Mouse (Mus musculus): ENCODE measurements around the gene Invs.
"Not testable (repeated sequence)": the region's sequence is repeated elsewhere in the genome, so short reads cannot be mapped to it uniquely, and the experiment has no call there.

Invs gene

GRCm38 (mm10) chr4:48332453-48333051, 53.0 kb downstream of the Invs start:
- no peak for DNase-seq

- DNase-seq, result no peak
These were observed 55.6 kb downstream of the Invs start for GRCm38 (mm10) chr4:48334927-48335763.

- no peak for DNase-seq
These were observed 63.1 kb downstream of the Invs start for GRCm38 (mm10) chr4:48342705-48343104.

GRCm38 (mm10) chr4:48362367-48362766, 82.8 kb downstream of the Invs start:
- DNase-seq, result no peak

DNA sequence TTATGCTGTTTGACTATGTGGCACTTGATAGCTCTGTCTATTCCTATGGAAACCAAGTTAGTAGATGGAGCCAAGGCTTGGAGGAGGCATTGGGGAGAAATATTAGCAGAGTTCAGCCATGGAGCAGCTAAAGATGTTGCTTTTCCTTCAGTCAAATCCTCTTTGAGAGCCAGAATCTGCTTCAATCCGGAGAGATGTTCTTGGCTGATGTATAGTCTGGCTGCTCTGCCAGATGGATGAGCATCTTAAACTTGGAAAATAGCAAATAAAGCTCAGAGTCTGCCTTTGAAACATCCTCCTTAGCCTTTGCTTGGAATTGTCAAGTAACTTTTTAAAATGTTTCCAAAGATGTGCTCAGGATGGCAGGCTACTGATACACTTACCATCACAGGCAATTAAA, 91.5 kb downstream of the Invs start:
- no peak for DNase-seq

GRCm38 (mm10) chr4:48380940-48381339, 101.4 kb downstream of the Invs start:
- DNase-seq, result peak; percentile 84

DNA sequence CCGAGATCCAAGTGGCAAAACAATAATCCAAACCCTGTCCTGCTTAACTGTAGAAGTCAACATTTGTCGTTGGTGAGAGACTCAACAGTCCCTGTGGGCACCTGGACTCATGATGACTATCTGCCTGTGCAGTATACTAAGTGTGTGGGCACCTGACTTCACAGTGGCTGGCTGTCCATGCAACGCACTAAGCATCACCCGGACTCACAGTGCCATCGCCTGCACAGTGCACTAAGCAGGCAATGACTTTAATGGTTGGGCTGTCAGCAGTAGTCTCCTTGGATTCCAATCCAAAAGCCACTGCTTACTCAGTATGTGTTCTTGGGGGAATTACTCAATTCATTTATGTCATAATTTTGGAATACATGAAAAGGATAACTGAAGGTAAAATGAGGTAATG, 102.9 kb downstream of the Invs start:
- no peak for DNase-seq

DNA sequence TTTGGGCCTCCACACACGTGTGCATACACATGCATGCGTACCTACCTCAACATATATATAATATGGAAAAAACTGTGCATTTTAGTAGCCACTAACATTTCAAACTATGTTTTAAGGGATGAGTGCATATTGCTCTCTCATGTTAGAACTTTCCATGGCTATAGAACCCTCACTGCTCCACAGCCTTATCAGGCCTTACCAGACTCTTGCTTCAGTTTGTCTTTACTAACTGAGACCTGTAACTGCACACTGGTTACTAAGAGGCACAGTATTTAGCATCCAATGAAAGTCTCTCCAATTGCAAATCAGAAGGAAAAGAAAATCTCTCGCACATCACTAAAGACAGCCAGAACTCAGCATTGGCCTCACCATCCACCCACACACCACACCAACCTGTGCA, 117.4 kb downstream of the Invs start:
- DNase-seq, result no peak

DNA sequence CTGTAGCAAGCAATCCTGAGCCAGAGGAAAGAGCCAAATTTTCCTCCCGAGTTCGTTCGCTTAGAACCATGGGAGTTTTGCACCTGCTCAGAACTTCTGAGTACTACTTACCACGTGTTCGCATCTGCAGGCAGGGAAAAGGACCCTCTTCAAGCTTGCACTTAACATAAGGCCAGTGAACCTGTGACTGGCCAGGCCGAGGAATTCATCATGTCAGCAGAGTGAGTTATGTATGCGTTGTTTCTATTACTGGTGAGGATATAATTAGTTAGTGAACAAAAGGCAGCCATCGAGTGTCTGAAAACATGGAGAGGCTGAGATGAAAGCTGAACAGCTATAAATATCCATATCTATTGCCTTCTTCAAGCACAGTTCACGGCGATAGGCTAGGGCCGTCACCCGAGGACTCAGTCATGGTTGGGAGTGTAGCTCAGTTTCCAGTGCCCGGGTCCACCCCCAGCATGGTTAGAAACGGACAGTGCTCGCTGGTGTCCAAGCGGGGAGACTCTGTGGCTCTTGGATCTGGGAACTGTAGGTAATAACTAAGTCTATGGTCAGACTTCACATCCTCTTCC, 123.6 kb downstream of the Invs start:
- DNase-seq, result no peak

GRCm38 (mm10) chr4:48405724-48406491, 126.3 kb downstream of the Invs start:
- not testable (repeated sequence) for DNase-seq

DNA sequence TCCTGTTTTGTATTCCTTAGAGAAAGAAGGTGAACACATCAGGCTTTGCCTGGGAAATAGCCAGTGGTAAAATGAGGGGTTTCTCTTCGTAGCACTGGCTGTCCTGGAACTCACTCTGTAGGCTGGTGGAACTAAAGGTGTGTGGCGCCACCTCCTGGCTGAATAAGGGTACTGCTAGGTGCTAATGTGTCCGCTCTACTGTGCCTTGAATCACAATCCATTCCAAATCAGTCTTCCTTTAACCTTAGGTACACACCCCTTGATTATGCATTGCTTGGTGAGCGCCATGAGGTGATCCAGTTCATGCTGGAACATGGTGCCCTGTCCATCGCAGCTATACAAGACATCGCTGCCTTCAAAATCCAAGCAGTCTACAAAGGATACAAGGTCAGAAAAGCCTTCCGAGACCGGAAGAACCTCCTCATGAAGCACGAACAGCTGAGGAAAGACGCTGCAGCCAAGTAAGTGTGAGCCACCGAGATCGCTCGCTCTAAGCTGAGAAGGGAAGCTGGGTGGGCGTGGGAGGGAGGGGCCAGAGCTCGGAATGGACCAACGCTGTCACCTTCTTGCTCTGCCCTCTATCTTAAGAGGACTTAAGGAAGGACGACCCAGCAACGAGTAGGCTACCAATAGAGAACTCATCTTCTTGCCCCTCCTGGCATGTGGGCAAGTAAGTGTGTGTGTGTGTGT, 127.9 kb downstream of the Invs start:
- DNase-seq, result peak; percentile 56

DNA sequence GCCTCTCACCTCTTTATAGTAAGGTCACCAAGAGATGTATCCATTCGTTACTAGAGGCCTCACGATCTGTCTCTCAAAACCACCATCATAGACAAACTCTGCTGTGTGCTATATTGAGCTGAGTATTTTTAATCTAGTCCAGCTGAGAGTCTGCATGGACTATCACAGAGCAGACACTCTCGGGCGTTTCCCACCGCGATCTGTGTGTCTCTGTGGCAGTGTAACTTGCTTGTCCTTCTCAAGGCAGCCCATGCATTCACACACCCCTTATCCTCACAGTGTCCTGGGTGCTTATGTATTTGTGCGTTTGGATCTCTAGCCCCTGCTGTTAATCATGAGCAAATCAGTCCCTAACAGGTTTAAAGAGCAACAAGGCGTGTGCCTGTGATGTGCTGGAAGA, 133.9 kb downstream of the Invs start:
- DNase-seq, result no peak

GRCm38 (mm10) chr4:48415838-48416335, 136.3 kb downstream of the Invs start:
- DNase-seq, result no peak

DNA sequence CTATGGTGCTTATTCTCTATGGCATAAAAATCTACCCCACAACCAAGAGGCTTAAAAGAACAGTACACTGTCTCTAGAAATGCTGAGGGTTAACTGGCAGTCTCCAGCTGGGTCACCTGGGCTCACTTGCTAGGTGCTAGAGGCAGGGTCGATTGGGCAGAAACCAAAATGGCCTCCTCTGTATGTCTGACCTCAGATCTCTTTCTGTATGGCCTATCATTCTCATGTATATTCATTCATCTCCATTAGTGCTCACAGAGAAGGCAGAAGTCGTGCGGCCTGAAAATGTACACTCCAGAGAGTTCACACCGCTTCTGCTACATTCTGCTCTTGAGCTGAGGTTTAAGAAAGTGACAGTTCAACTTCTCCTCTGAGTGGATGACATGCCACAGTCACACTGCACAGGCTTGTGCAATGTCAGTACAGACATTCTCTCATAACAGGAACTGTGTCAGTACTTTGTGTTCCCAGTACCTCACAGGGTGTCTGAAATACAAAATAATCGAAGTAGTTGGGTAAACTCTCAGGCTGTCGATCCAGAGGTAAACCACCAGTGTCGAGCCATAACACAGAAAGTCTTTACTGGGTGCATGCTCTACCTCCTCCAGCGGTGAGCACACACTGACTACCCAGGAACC, 139.4 kb downstream of the Invs start:
- no peak for DNase-seq

- DNase-seq, result no peak
These were observed 143.1 kb downstream of the Invs start for GRCm38 (mm10) chr4:48422633-48423032.

DNA sequence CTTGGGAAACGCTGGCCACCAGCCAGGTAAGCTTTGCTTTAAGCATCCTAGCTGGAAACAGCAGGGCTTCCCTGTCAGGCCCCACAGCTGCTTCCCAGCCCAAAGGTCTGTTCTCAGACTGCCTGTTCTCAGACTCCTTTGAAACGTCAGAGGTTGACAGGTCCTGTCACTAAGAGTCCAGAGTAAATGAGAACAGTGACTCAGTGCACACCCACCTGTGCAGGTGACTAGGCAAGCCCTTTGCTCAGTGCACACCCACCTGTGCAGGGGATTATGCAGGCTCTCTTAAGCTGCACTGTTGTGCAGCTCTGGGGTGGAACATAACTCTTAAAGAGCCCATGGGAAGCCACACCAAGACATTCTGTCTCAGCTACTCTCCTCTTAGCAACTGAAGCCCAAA, 144.2 kb downstream of the Invs start:
- DNase-seq, result no peak

DNA sequence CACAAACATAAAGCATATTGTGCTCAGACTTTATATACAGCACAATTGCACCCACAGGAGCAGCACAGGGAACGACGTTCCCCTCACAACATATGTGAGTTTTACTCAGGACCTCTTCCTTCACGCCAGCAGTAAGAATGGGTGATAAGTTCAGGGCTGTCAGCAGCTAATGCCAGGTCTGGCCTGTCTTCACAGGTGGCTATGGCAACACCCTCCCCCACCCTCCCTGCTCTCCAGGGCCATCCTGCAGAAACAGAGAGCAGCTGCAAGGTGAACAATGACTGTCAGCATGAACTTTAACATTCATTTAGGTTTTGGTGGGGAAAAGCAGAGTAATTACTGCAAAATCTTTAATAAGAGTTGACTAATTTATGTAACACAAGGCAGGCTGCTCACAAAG, 147.9 kb downstream of the Invs start:
- DNase-seq, result no peak

GRCm38 (mm10) chr4:48428054-48428453, 148.5 kb downstream of the Invs start:
- no peak for DNase-seq

- peak; percentile 11 for DNase-seq
These were observed 174.7 kb downstream of the Invs start for GRCm38 (mm10) chr4:48454106-48454773.

- DNase-seq, result no peak
These were observed 178.9 kb downstream of the Invs start for GRCm38 (mm10) chr4:48458436-48458835.

- DNase-seq, result no peak
These were observed 181.5 kb downstream of the Invs start for GRCm38 (mm10) chr4:48461060-48461459.

DNA sequence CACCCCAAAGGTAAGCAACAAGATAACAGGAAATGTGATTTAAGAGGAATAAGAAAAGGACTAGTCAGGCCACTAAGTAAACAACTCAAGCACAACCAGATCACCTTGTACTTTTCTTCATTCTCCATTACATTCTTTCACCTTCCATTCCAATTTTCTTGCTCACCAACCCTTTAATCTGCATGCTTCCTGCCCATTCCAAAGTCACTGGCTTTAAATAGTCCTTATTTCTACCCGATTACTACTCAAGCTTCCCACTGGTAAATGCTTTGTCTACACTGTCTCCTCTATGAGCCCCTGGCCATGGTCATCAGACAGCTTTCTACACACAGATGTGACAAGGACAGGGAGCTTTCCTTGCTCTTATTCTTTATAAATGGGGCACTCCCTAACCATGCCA, 191.4 kb downstream of the Invs start:
- no peak for DNase-seq
